9 mouse cellular contexts compared by ENCODE assay signal in the genomic region with DNA sequence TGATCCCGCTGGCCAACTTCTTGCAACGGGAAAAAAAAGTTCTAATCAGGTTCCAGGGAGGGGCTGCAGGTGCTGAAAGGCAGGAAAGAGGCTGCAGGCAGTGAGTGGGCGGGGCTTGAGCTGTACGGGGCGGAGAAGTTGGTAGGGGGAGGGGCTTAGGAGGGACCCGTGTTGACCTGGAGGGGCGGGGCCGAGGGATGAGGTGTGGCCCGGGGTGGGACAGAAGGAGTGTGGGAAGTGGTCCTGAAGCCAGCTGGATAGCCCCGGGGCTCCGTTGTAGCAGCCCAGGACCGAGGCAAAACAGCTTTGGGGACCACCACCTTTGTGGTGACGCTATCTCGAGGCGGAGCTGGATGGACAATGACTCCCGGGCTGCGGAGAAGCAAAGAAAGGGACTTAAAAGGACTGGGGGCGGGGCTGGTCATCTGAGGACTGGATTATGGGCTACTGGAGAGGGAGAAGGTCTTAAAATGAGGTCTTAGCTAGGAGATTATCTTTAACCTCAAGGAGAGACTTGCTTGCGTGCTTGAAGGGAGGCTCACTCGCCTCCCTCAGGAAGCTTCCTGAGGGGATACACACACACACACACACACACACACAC. TPM values are rescaled to one million over a fixed set of nuclear protein-coding genes. Genes with fewer than 3 reads are reported as not detected.
DNase-seq lines count a peak whose midpoint lies in the region; ATAC-seq and TF ChIP-seq lines count a peak whose summit lies in the region.
"Had no signal": no experiment of that assay in that cellular context is flagged by ENCODE, and none has a peak within 500 bp of the region (broad histone marks: within the 10 kb centered on the region; RNA-seq: fewer than 3 reads in every experiment).

No protein-coding gene starts in this region.

- no peak for TF ChIP-seq EP300 in liver, postnatal 0 days (IDR thresholded peaks at IDR 0.05; ENCODE audit: low read depth)

- H3K9me3 ChIP-seq in liver, postnatal 0 days (ENCODE audit: low read length) = no peaks in the 10 kb centered on the region

- peak; percentile 48 for DNase-seq in adrenal gland, postnatal 14 days
- DNase-seq in adrenal gland, adult 8-10 months = no peak
- peak; percentile 90 for DNase-seq in R1 (ENCODE audit: low read depth, low spot score)
- peak; percentile 31 for DNase-seq in heart, postnatal 4 days
- DNase-seq in liver, postnatal 0 days = peak; percentile 72
- peak; percentile 76 for DNase-seq in retina, postnatal 1 day
- no peak for DNase-seq in natural killer cell, adult 2 months (ENCODE audit: low spot score in 2 of 2)

- peak; percentile 36; the same call in 1 of the 2 replicates for ATAC-seq in liver, postnatal 0 days
- no peak for ATAC-seq in activated CD4-positive, CD25-positive, alpha-beta regulatory T cell, adult 4 months

- TF ChIP-seq CTCF in liver, postnatal 0 days (IDR thresholded peaks at IDR 0.05; ENCODE audit: low read depth) = no peak

- H3K9ac ChIP-seq in liver, postnatal 0 days (replicated peaks) = no peak overlapping the region

- no peaks in the 10 kb centered on the region for H3K36me3 ChIP-seq in liver, postnatal 0 days (replicated peaks; ENCODE audit: insufficient read depth, low read length)

- peak overlapping the region; percentile 8; the same call in 1 of the 2 replicates for H3K4me3 ChIP-seq in liver, postnatal 0 days (ENCODE audit: low read depth, low read length)

- H3K27me3 ChIP-seq in liver, postnatal 0 days (ENCODE audit: insufficient read depth, low read length) = peaks cover 47% of the 10 kb centered on the region

- H3K4me2 ChIP-seq in liver, postnatal 0 days (ENCODE audit: low read depth, low read length) = peak overlapping the region; percentile 61

- H3K4me1 ChIP-seq in liver, postnatal 0 days (ENCODE audit: insufficient read depth) = peaks cover 5% of the 10 kb centered on the region; the same call in 1 of the 2 replicates

- WGBS in liver, postnatal 0 days (ENCODE audit: insufficient replicate concordance) = 3% methylated on average over 20 of the region's 20 CpGs

- no peak overlapping the region for H3K27ac ChIP-seq in liver, postnatal 0 days (ENCODE audit: low read depth)

RNA-seq across cellular contexts. Expression of gene Lrrc3c, which starts 4.1 kb away (rescaled TPM):
- total RNA-seq in adrenal gland, postnatal 14 days (2021) = not detected in 2 replicates
- not detected for total RNA-seq in adrenal gland, adult 8-10 months (2022)
- total RNA-seq in heart, postnatal 4 days (2021) = not detected
- not detected in 2 replicates for polyA plus RNA-seq in liver, postnatal 0 days (2015; fragmentation: Nextera tagmentation; extraction: Ambion mirVana)
- not detected for polyA plus RNA-seq in activated CD4-positive, CD25-positive, alpha-beta regulatory T cell, adult 4 months (2017; shearing (Covaris generic))
- polyA plus RNA-seq: gonadal fat pad, adult 2 months had no signal

RNA-seq across cellular contexts. Expression of gene Ormdl3, which starts 15.0 kb away (rescaled TPM):
- 141 and 150 TPM in 2 replicates for total RNA-seq in adrenal gland, postnatal 14 days (2021)
- total RNA-seq in adrenal gland, adult 8-10 months (2022) = 100 to 1,000 TPM; 102 to 147 (median 129) TPM
- total RNA-seq in heart, postnatal 4 days (2021) = 10 to 100 TPM; 36.5 to 41.5 TPM
- polyA plus RNA-seq in liver, postnatal 0 days (2015; fragmentation: Nextera tagmentation; extraction: Ambion mirVana) = 39.3 and 42.0 TPM in 2 replicates
- 10 to 100 TPM; 15.8 to 37.6 TPM for polyA plus RNA-seq in activated CD4-positive, CD25-positive, alpha-beta regulatory T cell, adult 4 months (2017; shearing (Covaris generic))

RNA-seq across cellular contexts. Expression of gene Gm12355, which starts 23.3 kb away (rescaled TPM):
- 15.0 and 17.2 TPM in 2 replicates for total RNA-seq in adrenal gland, postnatal 14 days (2021)
- 10 to 100 TPM; 12.6 to 16.2 (median 14.5) TPM for total RNA-seq in adrenal gland, adult 8-10 months (2022)
- total RNA-seq in heart, postnatal 4 days (2021) = 10 to 100 TPM; 29.2 to 29.5 TPM
- 0.33 and 0.39 TPM in 2 replicates for polyA plus RNA-seq in liver, postnatal 0 days (2015; fragmentation: Nextera tagmentation; extraction: Ambion mirVana)
- 1 to 10 TPM; 2.2 to 10.0 TPM for polyA plus RNA-seq in activated CD4-positive, CD25-positive, alpha-beta regulatory T cell, adult 4 months (2017; shearing (Covaris generic))
- polyA plus RNA-seq: gonadal fat pad, adult 2 months had no signal

RNA-seq across cellular contexts. Expression of gene Gsdma3, which starts 24.0 kb away (rescaled TPM):
- 25.4 and 31.6 TPM in 2 replicates for total RNA-seq in adrenal gland, postnatal 14 days (2021)
- total RNA-seq in adrenal gland, adult 8-10 months (2022) = 10 to 100 TPM in 1 of 4 experiments, 1 to 10 TPM in 3; 1.5 to 14.3 (median 4.9) TPM
- 1 to 10 TPM; 3.2 to 5.2 TPM for total RNA-seq in heart, postnatal 4 days (2021)
- polyA plus RNA-seq in liver, postnatal 0 days (2015; fragmentation: Nextera tagmentation; extraction: Ambion mirVana) = not detected in 2 replicates
- polyA plus RNA-seq in activated CD4-positive, CD25-positive, alpha-beta regulatory T cell, adult 4 months (2017; shearing (Covaris generic)) = not detected
- polyA plus RNA-seq: gonadal fat pad, adult 2 months had no signal

RNA-seq across cellular contexts. Expression of gene Gsdma2, which starts 44.4 kb away (rescaled TPM):
- 1.0 and 2.0 TPM in 2 replicates for total RNA-seq in adrenal gland, postnatal 14 days (2021)
- under 1 TPM in 1 of 4 experiments, not detected in 3; 0.63 TPM for total RNA-seq in adrenal gland, adult 8-10 months (2022)
- total RNA-seq in heart, postnatal 4 days (2021) = not detected
- polyA plus RNA-seq in liver, postnatal 0 days (2015; fragmentation: Nextera tagmentation; extraction: Ambion mirVana) = not detected in 2 replicates
- polyA plus RNA-seq in activated CD4-positive, CD25-positive, alpha-beta regulatory T cell, adult 4 months (2017; shearing (Covaris generic)) = not detected
- polyA plus RNA-seq: gonadal fat pad, adult 2 months had no signal

Comparison
In these comparisons a context has a peak if more than half of its experiments do, and no peak if none do; other contexts are left out.
1. DNase-seq: peak in adrenal gland, postnatal 14 days (single experiment), R1 (single experiment), heart, postnatal 4 days (single experiment), liver, postnatal 0 days (single experiment) and retina, postnatal 1 day (single experiment); none in adrenal gland, adult 8-10 months (single experiment) and natural killer cell, adult 2 months (0 of 2).